Mouse (Mus musculus): ENCODE results near the gene Pitpnc1.

DNA sequence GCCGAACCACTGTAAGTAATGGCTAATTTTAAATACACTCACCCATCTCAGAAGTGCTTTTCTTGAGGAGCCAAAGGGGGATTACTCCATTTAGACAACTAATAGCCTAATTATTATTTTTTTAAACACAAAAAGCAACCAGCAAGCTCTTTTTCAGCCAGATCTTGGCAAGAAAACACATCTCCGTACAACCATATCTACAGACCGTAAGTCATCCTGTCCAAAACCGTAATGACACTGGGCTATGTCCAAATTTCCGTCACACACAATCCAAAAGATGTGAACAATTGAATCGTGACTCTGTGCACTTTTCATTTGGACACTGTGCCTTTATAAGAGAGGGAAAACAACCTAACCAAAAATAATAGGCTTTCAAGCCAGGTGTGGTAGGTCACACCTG, 20.4 kb downstream of the Pitpnc1 start:
- TF ChIP-seq USF1 (IDR thresholded peaks at IDR 0.05; ENCODE audit: low read depth) = no peak
- TF ChIP-seq POLR2A (IDR thresholded peaks at IDR 0.05; ENCODE audit: insufficient read length, low read depth) = no peak
- TF ChIP-seq MYOD1 (IDR thresholded peaks at IDR 0.05; ENCODE audit: control insufficient read depth in 1 of 3, insufficient read length in 2 of 3, low read depth in 2 of 3) = no peak
- no peak for TF ChIP-seq POLR2AphosphoS2 (IDR thresholded peaks at IDR 0.05; ENCODE audit: insufficient read length, low read depth)
- TF ChIP-seq TCF12 (IDR thresholded peaks at IDR 0.05; ENCODE audit: insufficient read depth, poor library complexity, severe bottlenecking) = no peak
- no peak for TF ChIP-seq E2F4 (IDR thresholded peaks at IDR 0.05; ENCODE audit: insufficient read depth)
- no peak for TF ChIP-seq MYOG (IDR thresholded peaks at IDR 0.05; ENCODE audit: control insufficient read depth in 1 of 3, insufficient read depth in 1 of 3, insufficient read length in 2 of 3, low read depth in 2 of 3)
- TF ChIP-seq MAX (IDR thresholded peaks at IDR 0.05; ENCODE audit: low read depth) = no peak
- TF ChIP-seq REST (IDR thresholded peaks at IDR 0.05; ENCODE audit: insufficient read depth, insufficient read length) = no peak
- no peak for TF ChIP-seq CEBPB (IDR thresholded peaks at IDR 0.05; ENCODE audit: insufficient read depth, poor library complexity, severe bottlenecking)
- no peak for TF ChIP-seq SRF (IDR thresholded peaks at IDR 0.05; ENCODE audit: control insufficient read depth, insufficient read length, low read depth)
- TF ChIP-seq TCF3 (IDR thresholded peaks at IDR 0.05; ENCODE audit: insufficient read length, low read depth) = no peak
